In the genomic region with DNA sequence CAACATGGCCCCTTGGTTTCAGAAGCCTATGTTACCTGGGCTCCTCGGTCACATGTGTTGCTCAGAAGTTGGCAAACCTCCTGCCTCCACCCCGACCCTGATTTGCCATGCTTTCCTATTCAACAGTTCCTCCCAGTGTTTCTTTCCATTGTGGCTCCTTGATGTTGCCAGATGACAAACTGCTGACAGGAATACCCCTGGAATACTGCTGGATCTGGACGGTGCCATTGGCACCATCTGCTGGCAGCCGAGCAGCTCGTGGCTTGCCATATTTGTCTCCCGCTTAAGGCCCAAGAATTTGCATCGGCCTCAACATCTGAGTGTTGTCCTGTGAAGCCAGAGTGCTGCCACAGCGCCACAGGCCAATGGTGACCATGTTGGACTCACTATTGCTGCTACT, we compare ENCODE assay signal across 23 mouse cellular contexts.
A peak's percentile ranks its signal among the peaks of the same experiment; 100 is the strongest.
DNase-seq lines count a peak whose midpoint lies in the region; ATAC-seq and TF ChIP-seq lines count a peak whose summit lies in the region.
"Had no signal": no experiment of that assay in that cellular context is flagged by ENCODE, and none has a peak within 500 bp of the region (broad histone marks: within the 10 kb centered on the region; RNA-seq: fewer than 3 reads in every experiment).

No protein-coding gene starts in this region.

- H3K27me3 ChIP-seq in heart, postnatal 0 days (ENCODE audit: control insufficient read depth, insufficient read depth, low read length): no peaks in the 10 kb centered on the region
- H3K27me3 ChIP-seq: embryonic facial prominence, embryonic 15.5 days; forebrain, embryonic 15.5 days; midbrain, embryonic 12.5 days had no signal

- no peak overlapping the region for H3K9ac ChIP-seq in heart, postnatal 0 days (replicated peaks; ENCODE audit: low read depth, low read length)
- H3K9ac ChIP-seq: embryonic facial prominence, embryonic 15.5 days; forebrain, embryonic 15.5 days; hindbrain, embryonic 14.5 days; liver, postnatal 0 days; midbrain, embryonic 12.5 days had no signal

- no peaks in the 10 kb centered on the region for H3K36me3 ChIP-seq in heart, postnatal 0 days (replicated peaks; ENCODE audit: control insufficient read depth, insufficient read depth, low read length)
- H3K36me3 ChIP-seq: embryonic facial prominence, embryonic 15.5 days; forebrain, embryonic 15.5 days; midbrain, embryonic 12.5 days had no signal

- H3K4me2 ChIP-seq in heart, postnatal 0 days (ENCODE audit: low read depth, low read length): no peak overlapping the region
- H3K4me2 ChIP-seq: embryonic facial prominence, embryonic 15.5 days; forebrain, embryonic 15.5 days; hindbrain, embryonic 14.5 days; liver, embryonic 11.5 days; midbrain, embryonic 12.5 days had no signal

- peak; percentile 30 for ATAC-seq in heart, postnatal 0 days (ENCODE audit: insufficient read depth, low read depth)
- ATAC-seq: activated CD4-positive, CD25-positive, alpha-beta regulatory T cell, adult 4 months; forebrain, embryonic 15.5 days; liver, postnatal 0 days; lung, postnatal 0 days had no signal

- no peak for DNase-seq in heart, postnatal 0 days (ENCODE audit: low spot score)
- no peak for DNase-seq in heart, postnatal 36 days
- no peak for DNase-seq in layer of hippocampus, adult 2 months (ENCODE audit: low spot score in 2 of 2)
- DNase-seq in layer of hippocampus, adult 9-10 months (ENCODE audit: low spot score): no peak
- DNase-seq in 3T3-L1 (ENCODE audit: low read depth, low spot score) (peak; percentile 17), adipocyte (ENCODE audit: low spot score) (peak; percentile 22)
- no peak for DNase-seq in urinary bladder, postnatal 10 days (ENCODE audit: low spot score)
- no peak for DNase-seq in kidney, postnatal 4 days
- DNase-seq: adrenal gland, postnatal 10 days; cerebellum, adult 9-10 months; gastrocnemius, postnatal 36 days; kidney, adult 11 months; liver, postnatal 0 days; right cerebral cortex, postnatal 14 days had no signal

- 58% methylated on average over 8 of the region's 8 CpGs for WGBS in heart, postnatal 0 days

- TF ChIP-seq CTCF in heart, postnatal 0 days (IDR thresholded peaks at IDR 0.05; ENCODE audit: low read depth): peak; percentile 35
- TF ChIP-seq CTCF in layer of hippocampus, adult 2 months (conservative IDR thresholded peaks at IDR 0.05): peak; percentile 16; the same call in 1 of the 2 replicates

- TF ChIP-seq EP300 in heart, postnatal 0 days (IDR thresholded peaks at IDR 0.05; ENCODE audit: low read depth): no peak

- no peaks in the 10 kb centered on the region for H3K4me1 ChIP-seq in heart, postnatal 0 days (ENCODE audit: control insufficient read depth, insufficient read depth)

- intact Hi-C loops in heart, postnatal 36 days (cut with DNase I): no loop called here

- H3K4me3 ChIP-seq in heart, postnatal 0 days (ENCODE audit: low read depth, low read length): no peak overlapping the region
- no peak overlapping the region for H3K4me3 ChIP-seq in layer of hippocampus, adult 2 months
- H3K4me3 ChIP-seq: embryonic facial prominence, embryonic 15.5 days; forebrain, embryonic 15.5 days; midbrain, embryonic 12.5 days; myocyte had no signal

- no peak overlapping the region for H3K27ac ChIP-seq in heart, postnatal 0 days (ENCODE audit: low read depth)
- no peak overlapping the region for H3K27ac ChIP-seq in layer of hippocampus, adult 2 months
- H3K27ac ChIP-seq: embryonic facial prominence, embryonic 15.5 days; forebrain, embryonic 15.5 days; hindbrain, embryonic 14.5 days; macrophage; midbrain, embryonic 12.5 days had no signal

- H3K9me3 ChIP-seq in heart, postnatal 0 days (replicated peaks; ENCODE audit: control insufficient read depth, low read length): no peaks in the 10 kb centered on the region
- H3K9me3 ChIP-seq: embryonic facial prominence, embryonic 15.5 days; forebrain, embryonic 15.5 days; midbrain, embryonic 12.5 days had no signal

Comparison
In these comparisons a context has a peak if more than half of its experiments do, and no peak if none do; other contexts are left out.
1. DNase-seq: peak in 3T3-L1 (single experiment) and adipocyte (single experiment); none in heart, postnatal 0 days (single experiment), heart, postnatal 36 days (0 of 2), layer of hippocampus, adult 2 months (0 of 2), layer of hippocampus, adult 9-10 months (single experiment), urinary bladder, postnatal 10 days (single experiment) and kidney, postnatal 4 days (0 of 2).